Mouse (Mus musculus) myocyte (in vitro differentiated cells): Measurements from ENCODE around the gene Ccdc182. TPM values are rescaled to one million over a fixed set of nuclear protein-coding genes. Genes with fewer than 3 reads are reported as not detected.

Experiments
- H3K27me3 ChIP-seq: one replicate; pipeline ENCODE4 v1.6.1; 2011; ENCODE audit not compliant: control insufficient read depth, insufficient read depth, insufficient read length
- H3K36me3 ChIP-seq: one replicate; pipeline ENCODE4 v1.6.1; 2011; ENCODE audit not compliant: control insufficient read depth, insufficient read depth
- H3K4me2 ChIP-seq: one replicate; pipeline ENCODE4 v1.6.1; 2011; ENCODE audit warnings: low read depth, control low read depth
- H3K4me3 ChIP-seq: one replicate; pipeline ENCODE4 v1.5.1; 2011; ENCODE audit warnings: mild to moderate bottlenecking, control low read depth, moderate library complexity
- H3K79me2 ChIP-seq: one replicate; pipeline ENCODE4 v1.6.1; 2011; ENCODE audit not compliant: control insufficient read depth, insufficient read depth
- H3ac ChIP-seq: one replicate; pipeline ENCODE4 v1.6.1; 2011; ENCODE audit not compliant: control insufficient read depth, insufficient read length
- CEBPB ChIP-seq: IDR thresholded peaks from 2 replicates; pipeline ENCODE4 v1.6.1; 2011; ENCODE audit warnings: mild to moderate bottlenecking, moderate library complexity; ENCODE audit not compliant: poor library complexity, insufficient read depth, severe bottlenecking
- E2F4 ChIP-seq: IDR thresholded peaks from one replicate; pipeline ENCODE4 v1.6.1; 2011; ENCODE audit warnings: mild to moderate bottlenecking, control low read depth, moderate library complexity; ENCODE audit not compliant: insufficient read depth
- MAX ChIP-seq: IDR thresholded peaks from one replicate; pipeline ENCODE4 v1.6.1; 2011; ENCODE audit warnings: low read depth, mild to moderate bottlenecking, control low read depth
- MYOD1 ChIP-seq, 3 experiments: IDR thresholded peaks; one replicate each; pipeline ENCODE4 v1.6.1; 2011; ENCODE audit warnings: control low read depth in 2 of 3, low read depth in 2 of 3, mild to moderate bottlenecking in 2 of 3, moderate library complexity in 1 of 3; ENCODE audit not compliant: insufficient read length in 2 of 3, control insufficient read depth in 1 of 3
- MYOG ChIP-seq, 3 experiments: IDR thresholded peaks; one replicate each; pipeline ENCODE4 v1.6.1; 2011; ENCODE audit warnings: control low read depth in 2 of 3, low read depth in 2 of 3, mild to moderate bottlenecking in 2 of 3; ENCODE audit not compliant: insufficient read length in 2 of 3, control insufficient read depth in 1 of 3, insufficient read depth in 1 of 3
- POLR2A ChIP-seq: IDR thresholded peaks from one replicate; pipeline ENCODE4 v1.6.1; 2011; ENCODE audit warnings: low read depth, mild to moderate bottlenecking, control low read depth, moderate library complexity; ENCODE audit not compliant: insufficient read length
- POLR2AphosphoS2 ChIP-seq: IDR thresholded peaks from one replicate; pipeline ENCODE4 v1.6.1; 2011; ENCODE audit warnings: low read depth, control low read depth; ENCODE audit not compliant: insufficient read length
- REST ChIP-seq: IDR thresholded peaks from one replicate; pipeline ENCODE4 v1.6.1; 2011; ENCODE audit warnings: mild to moderate bottlenecking, control low read depth, moderate library complexity; ENCODE audit not compliant: insufficient read depth, insufficient read length
- SRF ChIP-seq: IDR thresholded peaks from one replicate; pipeline ENCODE4 v1.6.1; 2011; ENCODE audit warnings: low read depth; ENCODE audit not compliant: control insufficient read depth, insufficient read length
- TCF12 ChIP-seq: IDR thresholded peaks from one replicate; pipeline ENCODE4 v1.6.1; 2011; ENCODE audit warnings: mild to moderate bottlenecking, control low read depth; ENCODE audit not compliant: poor library complexity, insufficient read depth, severe bottlenecking
- TCF3 ChIP-seq: IDR thresholded peaks from one replicate; pipeline ENCODE4 v1.6.1; 2011; ENCODE audit warnings: low read depth, control low read depth; ENCODE audit not compliant: insufficient read length
- USF1 ChIP-seq: IDR thresholded peaks from one replicate; pipeline ENCODE4 v1.6.1; 2011; ENCODE audit warnings: low read depth, mild to moderate bottlenecking, control low read depth, moderate library complexity
- polyA plus RNA-seq: library from polyadenylated mRNA; unstranded; fragments of >200 nt; fragmentation: generic; extraction: Trizol; gene quantifications from one replicate; pipeline ENCODE4 v1.2.1, GENCODE M21; 2012; ENCODE audit warnings: missing spikeins

The Ccdc182 gene
- polyA plus RNA-seq, 1 experiment: not detected

- no peaks in the 10 kb centered on the region for H3K79me2 ChIP-seq
- no peaks in the 10 kb centered on the region for H3K27me3 ChIP-seq
- H3ac ChIP-seq: no peak overlapping the region
- TF ChIP-seq SRF (no peak), TCF12 (no peak), MYOG (IDR thresholded peaks at IDR 0.05; ENCODE audit: control insufficient read depth in 1 of 3, insufficient read depth in 1 of 3, insufficient read length in 2 of 3, low read depth in 2 of 3) (no peak), MAX (no peak), TCF3 (no peak), POLR2AphosphoS2 (no peak), E2F4 (no peak), USF1 (no peak), POLR2A (no peak), REST (no peak), CEBPB (no peak)
- no peaks in the 10 kb centered on the region for H3K36me3 ChIP-seq
- no peak overlapping the region for H3K4me3 ChIP-seq
- no peak overlapping the region for H3K4me2 ChIP-seq
Observed at GRCm38 (mm10) chr11:88274111-88274879, 19.6 kb upstream of the Ccdc182 start.

GRCm38 (mm10) chr11:88274901-88275498 lies 18.9 kb upstream of the Ccdc182 start:
- H3K79me2 ChIP-seq: no peaks in the 10 kb centered on the region
- H3K4me2 ChIP-seq: no peak overlapping the region
- TF ChIP-seq CEBPB (no peak), SRF (no peak), TCF12 (no peak), MAX (no peak), POLR2AphosphoS2 (no peak), MYOG (IDR thresholded peaks at IDR 0.05; ENCODE audit: control insufficient read depth in 1 of 3, insufficient read depth in 1 of 3, insufficient read length in 2 of 3, low read depth in 2 of 3) (no peak), E2F4 (no peak), REST (no peak), MYOD1 (IDR thresholded peaks at IDR 0.05; ENCODE audit: control insufficient read depth in 1 of 3, insufficient read length in 2 of 3, low read depth in 2 of 3) (no peak), TCF3 (no peak), USF1 (no peak), POLR2A (no peak)
- no peak overlapping the region for H3K4me3 ChIP-seq
- H3K36me3 ChIP-seq: no peaks in the 10 kb centered on the region
- H3ac ChIP-seq: no peak overlapping the region
- no peaks in the 10 kb centered on the region for H3K27me3 ChIP-seq

- no peak overlapping the region for H3K4me3 ChIP-seq
- no peak overlapping the region for H3K4me2 ChIP-seq
- no peaks in the 10 kb centered on the region for H3K36me3 ChIP-seq
- TF ChIP-seq MYOG (IDR thresholded peaks at IDR 0.05; ENCODE audit: control insufficient read depth in 1 of 3, insufficient read depth in 1 of 3, insufficient read length in 2 of 3, low read depth in 2 of 3) (no peak), CEBPB (no peak), USF1 (no peak), POLR2AphosphoS2 (no peak), MYOD1 (IDR thresholded peaks at IDR 0.05; ENCODE audit: control insufficient read depth in 1 of 3, insufficient read length in 2 of 3, low read depth in 2 of 3) (no peak), POLR2A (no peak), E2F4 (no peak), TCF3 (no peak), REST (no peak), SRF (no peak), TCF12 (no peak), MAX (no peak)
- H3K79me2 ChIP-seq: no peaks in the 10 kb centered on the region
- H3ac ChIP-seq: no peak overlapping the region
- no peaks in the 10 kb centered on the region for H3K27me3 ChIP-seq
Observed at GRCm38 (mm10) chr11:88275949-88276348, 17.9 kb upstream of the Ccdc182 start.

- Histone ChIP-seq H3K4me2 (no peak overlapping the region), H3K79me2 (no peaks in the 10 kb centered on the region), H3ac (no peak overlapping the region), H3K27me3 (no peaks in the 10 kb centered on the region), H3K4me3 (no peak overlapping the region), H3K36me3 (no peaks in the 10 kb centered on the region)
- TF ChIP-seq POLR2A (no peak), MYOG (IDR thresholded peaks at IDR 0.05; ENCODE audit: control insufficient read depth in 1 of 3, insufficient read depth in 1 of 3, insufficient read length in 2 of 3, low read depth in 2 of 3) (no peak), TCF12 (no peak), CEBPB (no peak), E2F4 (no peak), MYOD1 (IDR thresholded peaks at IDR 0.05; ENCODE audit: control insufficient read depth in 1 of 3, insufficient read length in 2 of 3, low read depth in 2 of 3) (no peak), POLR2AphosphoS2 (no peak), MAX (no peak), USF1 (no peak), SRF (no peak), TCF3 (no peak), REST (no peak)
Observed at GRCm38 (mm10) chr11:88276534-88277308, 17.1 kb upstream of the Ccdc182 start.
